Mouse (Mus musculus): ENCODE results near the gene Ecpas. TPM values are rescaled to one million over a fixed set of nuclear protein-coding genes. Genes with fewer than 3 reads are reported as not detected.

Gene Ecpas
- polyA plus RNA-seq, 2 experiments, result 25.7 to 41.9 TPM

DNA sequence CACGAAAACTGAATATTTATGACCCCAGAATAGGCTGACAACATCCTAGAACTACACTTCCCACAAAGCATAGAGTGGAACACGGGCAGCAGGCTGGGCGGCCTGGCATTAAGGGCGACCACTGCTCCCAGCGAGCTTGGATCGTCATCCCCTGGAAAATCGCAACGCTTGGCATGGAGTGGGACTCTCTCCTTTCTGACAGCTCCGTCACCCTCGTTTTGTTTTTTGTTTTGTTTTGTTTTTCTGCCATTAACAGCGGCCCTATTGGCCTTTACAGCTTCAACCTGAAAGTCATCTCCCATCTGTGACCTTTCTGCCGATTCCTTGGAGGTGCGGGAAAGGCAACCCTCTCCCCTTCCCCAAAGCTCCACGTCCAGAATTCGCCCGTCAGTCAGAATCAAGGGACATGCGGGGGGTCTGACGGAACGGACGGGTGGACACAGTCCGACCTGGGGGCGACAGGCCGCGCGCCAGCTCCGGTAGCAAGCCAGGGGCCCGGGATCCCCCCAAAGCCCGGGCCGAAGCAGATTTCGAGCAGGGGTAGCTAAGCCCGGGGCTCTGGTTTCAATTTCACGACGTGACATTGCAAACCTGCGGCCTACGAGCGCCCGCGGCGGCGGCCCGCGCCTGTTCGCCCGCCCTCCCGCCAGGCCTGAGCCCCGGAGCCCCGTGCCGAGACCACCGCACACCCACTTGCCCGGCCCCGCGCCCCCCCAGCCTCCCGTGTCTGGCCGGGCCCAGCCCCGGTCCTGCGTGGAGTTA, 1.3 kb downstream of the Ecpas start:
- Histone ChIP-seq H3K9me3 (ENCODE audit: control insufficient read depth, low read length) (no peaks in the 10 kb centered on the region), H3K27me3 (ENCODE audit: control insufficient read depth, insufficient read depth, low read length) (no peaks in the 10 kb centered on the region), H3K4me3 (replicated peaks; ENCODE audit: low read length) (peak overlapping the region; percentile 88), H3K36me3 (ENCODE audit: control insufficient read depth, insufficient read depth, low read length) (no peaks in the 10 kb centered on the region), H3K4me1 (ENCODE audit: control insufficient read depth, insufficient read depth, low read length) (peaks cover 7% of the 10 kb centered on the region), H3K9ac (ENCODE audit: low read depth, low read length, severe bottlenecking) (peak overlapping the region; percentile 98), H3K27ac (replicated peaks; ENCODE audit: low read depth, low read length) (peak overlapping the region; percentile 98), H3K4me2 (replicated peaks; ENCODE audit: low read depth, low read length, severe bottlenecking) (peak overlapping the region; percentile 71)
- under 1% methylated on average over 44 of the region's 56 CpGs for WGBS
- DNase-seq (ENCODE audit: low spot score) (peak; percentile 59), ATAC-seq (ENCODE audit: low FRiP score, low read depth) (peak; percentile 70)
- no peak for TF ChIP-seq POLR2A (IDR thresholded peaks at IDR 0.05; ENCODE audit: borderline replicate concordance, extremely low read depth, insufficient read depth, insufficient read length)

DNA sequence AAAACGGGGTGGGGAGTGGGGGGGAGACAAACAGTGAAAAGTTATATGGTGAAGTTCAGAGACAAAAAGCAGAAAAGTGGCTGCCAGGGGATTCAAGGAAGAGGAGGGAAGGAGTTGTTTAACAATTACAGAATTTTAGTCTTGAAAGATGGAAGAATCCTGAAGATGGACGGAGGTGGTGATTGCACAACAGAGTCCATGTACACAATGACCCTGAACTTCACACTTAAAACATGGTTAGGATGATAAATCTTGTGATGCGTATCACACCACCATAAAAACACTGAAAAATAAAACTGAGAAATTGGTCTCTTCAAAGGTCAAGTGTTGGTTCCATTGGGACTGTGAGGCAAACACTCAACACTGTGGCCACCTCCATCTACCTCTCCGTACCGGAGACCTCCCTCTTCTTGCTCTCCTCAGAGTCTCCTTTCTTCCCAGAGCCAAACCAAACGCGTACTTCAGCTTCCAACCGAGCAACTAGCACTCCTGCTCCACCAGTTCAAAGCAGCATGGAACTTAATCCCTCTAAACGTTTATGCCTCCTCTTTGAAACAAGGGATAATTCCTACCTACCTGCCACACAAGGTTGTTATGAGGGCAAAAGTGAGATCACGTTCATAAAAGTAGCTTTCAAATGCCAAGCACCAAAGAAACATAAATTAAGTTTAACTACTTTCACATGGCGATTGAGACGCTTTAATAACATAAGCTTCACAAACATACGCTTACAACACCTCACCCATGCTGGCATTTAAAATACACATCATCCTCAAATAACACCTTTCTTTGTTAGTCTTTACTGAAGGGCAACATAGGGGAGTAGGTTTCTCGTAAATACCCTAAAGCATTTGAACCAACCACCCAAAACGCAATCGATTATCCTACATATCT, 2.1 kb downstream of the Ecpas start:
- Histone ChIP-seq H3K9me3 (ENCODE audit: control insufficient read depth, low read length) (no peaks in the 10 kb centered on the region), H3K4me2 (replicated peaks; ENCODE audit: low read depth, low read length, severe bottlenecking) (peak overlapping the region; percentile 71), H3K27me3 (ENCODE audit: control insufficient read depth, insufficient read depth, low read length) (no peaks in the 10 kb centered on the region), H3K27ac (replicated peaks; ENCODE audit: low read depth, low read length) (peak overlapping the region; percentile 98), H3K9ac (ENCODE audit: low read depth, low read length, severe bottlenecking) (peak overlapping the region; percentile 98), H3K36me3 (ENCODE audit: control insufficient read depth, insufficient read depth, low read length) (no peaks in the 10 kb centered on the region), H3K4me1 (ENCODE audit: control insufficient read depth, insufficient read depth, low read length) (peaks cover 7% of the 10 kb centered on the region), H3K4me3 (replicated peaks; ENCODE audit: low read length) (peak overlapping the region; percentile 88)
- ATAC-seq (ENCODE audit: low FRiP score, low read depth) (no peak), DNase-seq (ENCODE audit: low spot score) (no peak)
- 24% methylated on average over 16 of the region's 16 CpGs for WGBS
- TF ChIP-seq POLR2A (IDR thresholded peaks at IDR 0.05; ENCODE audit: borderline replicate concordance, extremely low read depth, insufficient read depth, insufficient read length), result no peak

- H3K9me3 ChIP-seq (ENCODE audit: control insufficient read depth, low read length), result no peaks in the 10 kb centered on the region
Measured at GRCm38 (mm10) chr4:58907453-58907852, 5.1 kb downstream of the Ecpas start.

DNA sequence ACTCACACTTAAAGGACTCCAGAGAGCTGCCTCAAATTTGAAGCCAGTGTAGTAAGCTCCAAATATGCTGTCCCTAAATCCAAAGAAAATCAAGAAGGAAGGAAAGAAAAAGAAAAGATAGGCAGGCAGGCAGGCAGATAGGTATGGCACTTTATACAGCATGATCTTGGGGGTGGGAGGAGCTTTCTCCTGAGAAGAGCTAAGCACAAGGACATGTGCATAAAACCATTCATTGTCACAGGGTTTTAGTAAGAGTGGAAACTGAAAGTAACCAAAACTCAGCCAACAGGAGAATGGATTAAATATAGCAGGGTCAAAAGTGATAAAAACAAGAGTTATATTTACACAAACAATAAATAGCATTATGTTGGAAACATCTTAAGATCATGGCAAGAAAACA, 14.2 kb downstream of the Ecpas start:
- no peak for DNase-seq (ENCODE audit: low spot score)
- no peaks in the 10 kb centered on the region for H3K27me3 ChIP-seq (ENCODE audit: control insufficient read depth, insufficient read depth, low read length)
- TF ChIP-seq POLR2A (IDR thresholded peaks at IDR 0.05; ENCODE audit: borderline replicate concordance, extremely low read depth, insufficient read depth, insufficient read length), result no peak
- H3K36me3 ChIP-seq (ENCODE audit: control insufficient read depth, insufficient read depth, low read length), result no peaks in the 10 kb centered on the region
- no peaks in the 10 kb centered on the region for H3K9me3 ChIP-seq (ENCODE audit: control insufficient read depth, low read length)
- H3K9ac ChIP-seq (ENCODE audit: low read depth, low read length, severe bottlenecking), result no peak overlapping the region
- H3K27ac ChIP-seq (replicated peaks; ENCODE audit: low read depth, low read length), result no peak overlapping the region
- H3K4me2 ChIP-seq (replicated peaks; ENCODE audit: low read depth, low read length, severe bottlenecking), result no peak overlapping the region
- no peak for ATAC-seq (ENCODE audit: low FRiP score, low read depth)
- peaks cover 5% of the 10 kb centered on the region; the same call in 1 of the 2 replicates for H3K4me1 ChIP-seq (ENCODE audit: control insufficient read depth, insufficient read depth, low read length)
- H3K4me3 ChIP-seq (replicated peaks; ENCODE audit: low read length), result no peak overlapping the region

More at GRCm38 (mm10) chr4:58907453-58907852, 5.1 kb downstream of the Ecpas start:
- Histone ChIP-seq H3K4me3 (replicated peaks; ENCODE audit: low read length) (no peak overlapping the region), H3K36me3 (ENCODE audit: control insufficient read depth, insufficient read depth, low read length) (no peaks in the 10 kb centered on the region), H3K9ac (ENCODE audit: low read depth, low read length, severe bottlenecking) (no peak overlapping the region), H3K4me2 (replicated peaks; ENCODE audit: low read depth, low read length, severe bottlenecking) (no peak overlapping the region), H3K4me1 (ENCODE audit: control insufficient read depth, insufficient read depth, low read length) (peaks cover 10% of the 10 kb centered on the region), H3K27ac (replicated peaks; ENCODE audit: low read depth, low read length) (no peak overlapping the region), H3K27me3 (ENCODE audit: control insufficient read depth, insufficient read depth, low read length) (no peaks in the 10 kb centered on the region)
- TF ChIP-seq POLR2A (IDR thresholded peaks at IDR 0.05; ENCODE audit: borderline replicate concordance, extremely low read depth, insufficient read depth, insufficient read length), result no peak
- WGBS, result 94% methylated on average over 1 of the region's 1 CpGs
- ATAC-seq (ENCODE audit: low FRiP score, low read depth), result no peak
- no peak for DNase-seq (ENCODE audit: low spot score)

- H3K9me3 ChIP-seq (ENCODE audit: control insufficient read depth, low read length), result no peaks in the 10 kb centered on the region
Measured at GRCm38 (mm10) chr4:58897436-58897835, 15.1 kb downstream of the Ecpas start.

More at GRCm38 (mm10) chr4:58897436-58897835, 15.1 kb downstream of the Ecpas start:
- no peak for TF ChIP-seq POLR2A (IDR thresholded peaks at IDR 0.05; ENCODE audit: borderline replicate concordance, extremely low read depth, insufficient read depth, insufficient read length)
- H3K36me3 ChIP-seq (ENCODE audit: control insufficient read depth, insufficient read depth, low read length), result no peaks in the 10 kb centered on the region
- H3K27me3 ChIP-seq (ENCODE audit: control insufficient read depth, insufficient read depth, low read length), result no peaks in the 10 kb centered on the region
- no peak overlapping the region for H3K4me2 ChIP-seq (replicated peaks; ENCODE audit: low read depth, low read length, severe bottlenecking)
- no peak overlapping the region for H3K27ac ChIP-seq (replicated peaks; ENCODE audit: low read depth, low read length)
- H3K4me1 ChIP-seq (ENCODE audit: control insufficient read depth, insufficient read depth, low read length), result peaks cover 5% of the 10 kb centered on the region; the same call in 1 of the 2 replicates
- ATAC-seq (ENCODE audit: low FRiP score, low read depth) (no peak), DNase-seq (ENCODE audit: low spot score) (no peak)
- H3K4me3 ChIP-seq (replicated peaks; ENCODE audit: low read length), result no peak overlapping the region
- H3K9ac ChIP-seq (ENCODE audit: low read depth, low read length, severe bottlenecking), result no peak overlapping the region
- 73% methylated on average over 4 of the region's 4 CpGs for WGBS

Data from limb, embryonic 14.5 days (tissue).